Mouse (Mus musculus) lung, adult 2 months (tissue): ENCODE data around the gene Hsd17b3. TPM values are rescaled to one million over a fixed set of nuclear protein-coding genes. Genes with fewer than 3 reads are reported as not detected.
"Not testable (repeated sequence)": the region's sequence is repeated elsewhere in the genome, so short reads cannot be mapped to it uniquely, and the experiment has no call there.

Experiments used
- DNase-seq: peaks from one replicate; pipeline ENCODE4 v3.0.0; 2022
- H3K4me1 ChIP-seq: fragments of 200-500 bp; 2 replicates; pipeline ENCODE4 v1.6.1; 2011; ENCODE audit warnings: low read length; ENCODE audit not compliant: control insufficient read depth, insufficient read depth
- H3K4me3 ChIP-seq: fragments of 200-500 bp; replicated peaks from 2 replicates; pipeline ENCODE3; 2011; ENCODE audit warnings: low read depth, mild to moderate bottlenecking, control low read depth, low read length; ENCODE audit errors: extremely low read depth
- CTCF ChIP-seq: fragments of 200-500 bp; IDR thresholded peaks from 2 replicates; pipeline ENCODE4 v1.5.1; 2011; ENCODE audit warnings: mild to moderate bottlenecking, low read length, control low read depth; ENCODE audit not compliant: insufficient read depth
- POLR2A ChIP-seq: fragments of 200-500 bp; IDR thresholded peaks from 2 replicates; pipeline ENCODE4 v1.6.1; 2011; ENCODE audit warnings: low read depth, mild to moderate bottlenecking, control low read depth, low read length, borderline replicate concordance; ENCODE audit errors: extremely low read depth
- WGBS: fragments of 180-500 bp; shearing (Covaris S2); methylation state at CpG from one replicate; pipeline ENCODE4 v1.1.7; 2018; 5-methylcytosine and 5-hydroxymethylcytosine counted together
- polyA plus RNA-seq: library from polyadenylated mRNA; depleted of rRNA; stranded (reverse); fragments of >200 nt; gene quantifications from 2 replicates; pipeline ENCODE4 v1.2.3, GENCODE M21; 2012

Hsd17b3 gene
- polyA plus RNA-seq, 1 experiment, result not detected

DNA sequence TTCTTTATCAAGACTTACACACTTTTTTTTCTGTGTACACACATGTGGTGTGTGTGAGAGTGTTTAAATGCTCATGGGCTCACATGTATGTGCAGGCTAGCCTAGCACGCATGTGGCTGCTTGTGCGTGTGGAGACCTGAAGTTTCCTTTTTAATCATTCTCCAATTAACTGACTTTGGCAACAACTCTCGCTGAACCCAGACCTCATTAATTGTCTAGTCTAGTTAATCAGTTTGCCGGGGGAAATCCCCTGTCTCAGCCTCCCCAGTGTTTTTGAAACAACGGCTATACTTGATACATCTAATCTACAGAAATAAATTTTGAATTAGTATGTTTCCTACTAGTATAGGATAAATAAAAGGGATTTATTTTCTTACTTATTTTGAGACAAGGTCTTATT, 3.0 kb downstream of the Hsd17b3 start:
- TF ChIP-seq POLR2A (no peak), CTCF (no peak)
- DNase-seq, result no peak
- Histone ChIP-seq H3K4me1 (no peaks in the 10 kb centered on the region), H3K4me3 (no peak overlapping the region)
- 89% methylated on average over 5 of the region's 5 CpGs for WGBS

DNA sequence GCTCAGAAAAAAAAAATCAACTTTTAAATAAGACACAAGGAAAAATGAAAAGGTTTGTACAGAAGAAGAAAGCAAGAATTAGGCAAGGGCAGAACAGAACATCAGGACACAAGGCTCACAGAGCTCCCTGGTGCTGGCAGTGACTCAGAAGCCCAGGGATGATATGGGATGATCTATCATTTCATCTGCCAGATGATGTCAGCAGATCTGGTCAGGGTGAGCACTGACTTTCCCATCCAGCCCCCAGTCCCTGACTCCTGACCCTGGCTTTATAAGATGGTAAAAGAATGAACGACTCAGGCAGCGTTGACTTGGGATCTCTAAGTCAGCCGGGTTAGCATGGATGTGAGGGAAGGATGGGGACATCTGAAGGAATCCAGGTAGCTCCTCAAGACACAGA, 5.7 kb downstream of the Hsd17b3 start:
- TF ChIP-seq CTCF (no peak), POLR2A (no peak)
- no peak overlapping the region for H3K4me3 ChIP-seq
- 78% methylated on average over 3 of the region's 3 CpGs for WGBS

DNA sequence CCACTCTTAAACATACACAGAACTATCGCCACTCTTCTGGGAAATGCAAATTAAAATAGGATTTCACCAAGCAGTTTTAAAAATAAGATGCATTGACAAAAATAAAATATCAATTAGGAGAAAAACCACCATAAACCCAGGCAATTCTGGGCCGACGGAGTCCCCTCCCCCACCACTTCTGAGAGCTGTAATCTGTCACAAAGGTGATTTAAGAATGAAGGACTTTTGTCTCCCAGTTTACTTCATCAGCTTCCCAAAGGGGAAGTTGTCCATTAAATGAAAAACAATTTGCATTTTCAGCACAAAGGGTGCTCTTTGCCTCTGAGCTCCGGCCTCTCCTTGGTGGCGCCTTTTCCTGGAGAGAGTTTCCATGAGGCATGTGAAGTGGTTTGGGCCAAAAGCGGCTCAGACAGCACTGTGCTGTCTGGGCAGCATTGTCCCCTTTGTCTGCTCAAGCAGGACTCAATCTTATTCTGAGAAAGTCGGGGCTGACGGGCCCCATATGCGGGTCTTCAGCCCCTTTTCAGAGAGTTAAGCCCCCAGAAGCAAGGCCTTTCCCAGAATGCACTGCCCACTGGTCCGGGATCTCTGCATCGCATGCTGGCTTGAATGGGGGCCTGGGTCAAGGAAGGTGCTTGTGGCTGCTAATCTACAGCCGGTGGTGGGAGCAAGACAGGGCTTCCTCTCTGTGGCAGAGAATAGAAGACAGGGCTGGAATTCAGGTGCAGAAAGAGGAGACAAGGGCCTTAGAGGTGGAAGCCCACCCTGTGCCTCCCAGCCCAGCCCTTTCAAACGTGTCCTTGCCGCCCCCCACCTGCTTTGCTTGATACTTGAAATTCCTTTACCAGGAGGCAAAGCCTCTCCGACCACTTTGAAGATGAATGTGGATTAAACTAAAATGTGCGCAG, 7.8 kb downstream of the Hsd17b3 start:
- H3K4me1 ChIP-seq, result no peaks in the 10 kb centered on the region
- DNase-seq, result no peak
- no peak overlapping the region for H3K4me3 ChIP-seq
- no peak for TF ChIP-seq POLR2A
- TF ChIP-seq CTCF, result no peak
- 47% methylated on average over 16 of the region's 16 CpGs for WGBS

More for the DNA sequence above, 5.7 kb downstream of the Hsd17b3 start:
- DNase-seq, result no peak
- H3K4me1 ChIP-seq, result no peaks in the 10 kb centered on the region

DNA sequence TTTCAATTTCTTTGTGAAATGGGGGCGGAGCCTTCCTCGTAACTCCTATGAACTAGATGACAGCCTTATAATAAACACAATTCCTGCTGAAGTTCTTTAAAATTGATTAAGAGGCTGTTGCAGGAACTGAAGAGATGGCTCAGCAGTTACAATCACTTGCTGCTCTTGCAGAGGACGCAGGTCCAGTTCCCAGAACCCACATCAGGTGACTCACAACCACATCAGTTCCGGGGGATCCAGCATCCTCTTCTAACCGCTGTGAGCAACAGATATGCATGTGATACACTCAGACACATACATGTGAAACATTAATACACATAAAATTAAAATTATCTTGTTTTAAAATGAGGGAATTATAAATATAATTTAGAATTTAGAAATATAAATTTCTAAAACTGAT, 11.4 kb downstream of the Hsd17b3 start:
- Histone ChIP-seq H3K4me3 (no peak overlapping the region), H3K4me1 (no peaks in the 10 kb centered on the region)
- TF ChIP-seq CTCF, result no peak
- no peak for TF ChIP-seq POLR2A
- WGBS, result 74% methylated on average over 5 of the region's 5 CpGs
- DNase-seq, result no peak

DNA sequence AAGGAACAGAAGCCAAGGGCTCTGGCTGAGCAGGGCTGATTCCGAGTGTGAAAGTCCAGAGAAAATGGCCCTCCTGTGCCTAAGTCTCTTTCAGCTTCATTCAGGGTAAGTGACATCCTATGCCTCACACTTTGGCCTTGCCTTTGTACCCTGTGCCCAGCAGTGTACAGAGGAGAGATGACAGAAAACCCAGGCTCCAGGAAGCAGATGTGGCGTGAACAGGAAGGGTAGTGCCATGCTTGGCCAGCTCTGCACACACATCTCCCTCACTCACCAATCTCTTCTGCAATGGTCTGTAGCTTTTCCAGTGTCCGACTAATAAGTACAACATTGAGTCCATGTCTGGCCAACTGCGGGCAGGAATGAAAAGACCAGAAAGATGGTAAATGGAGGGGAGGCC, 13.0 kb downstream of the Hsd17b3 start:
- no peak for TF ChIP-seq CTCF
- no peak for TF ChIP-seq POLR2A
- WGBS, result 78% methylated on average over 4 of the region's 4 CpGs
- no peak for DNase-seq
- H3K4me3 ChIP-seq, result no peak overlapping the region
- no peaks in the 10 kb centered on the region for H3K4me1 ChIP-seq

DNA sequence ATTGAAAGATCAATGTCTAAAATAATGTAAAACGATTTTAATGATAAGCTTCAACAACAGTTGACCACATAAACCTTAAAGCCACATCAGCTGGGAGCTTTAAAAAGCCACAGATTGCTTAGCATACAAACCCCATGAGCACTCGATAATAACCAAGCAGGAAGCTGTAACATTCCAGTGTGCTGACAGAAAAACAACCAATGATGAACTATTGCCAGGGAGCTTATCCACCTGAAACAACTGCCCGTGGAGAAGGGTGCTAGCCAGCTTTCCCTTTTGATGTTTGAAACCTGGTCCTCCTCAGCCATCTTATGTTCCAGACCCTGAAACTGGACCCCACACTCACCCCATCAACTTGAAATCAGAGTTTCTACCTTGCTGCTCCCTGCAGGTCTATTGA, 22.4 kb downstream of the Hsd17b3 start:
- TF ChIP-seq CTCF (no peak), POLR2A (no peak)

DNA sequence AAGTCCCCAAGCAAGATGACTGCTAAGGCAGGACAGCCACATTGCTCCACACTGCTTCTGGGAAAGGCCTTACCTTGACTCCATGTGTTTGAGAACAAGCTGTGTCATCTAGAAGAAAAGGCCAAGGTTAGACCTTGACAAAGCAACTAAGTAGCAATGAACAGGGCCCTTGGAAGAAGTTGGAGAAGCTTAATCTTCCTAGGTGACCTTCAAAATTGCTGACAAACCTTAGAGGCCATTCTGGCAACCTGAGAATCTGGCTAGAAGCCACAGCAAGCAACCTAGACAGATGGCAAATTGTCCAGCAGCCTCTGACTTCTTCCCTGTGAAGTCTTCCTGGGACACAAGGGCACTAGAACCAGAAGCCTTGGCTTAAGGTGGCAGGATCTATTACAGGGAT, 24.8 kb downstream of the Hsd17b3 start:
- DNase-seq, result no peak
- TF ChIP-seq POLR2A (no peak), CTCF (no peak)
- no peaks in the 10 kb centered on the region for H3K4me1 ChIP-seq

More for the DNA sequence above, 22.4 kb downstream of the Hsd17b3 start:
- Histone ChIP-seq H3K4me3 (no peak overlapping the region), H3K4me1 (no peaks in the 10 kb centered on the region)
- no peak for DNase-seq
- WGBS, result 19% methylated on average over 3 of the region's 3 CpGs

DNA sequence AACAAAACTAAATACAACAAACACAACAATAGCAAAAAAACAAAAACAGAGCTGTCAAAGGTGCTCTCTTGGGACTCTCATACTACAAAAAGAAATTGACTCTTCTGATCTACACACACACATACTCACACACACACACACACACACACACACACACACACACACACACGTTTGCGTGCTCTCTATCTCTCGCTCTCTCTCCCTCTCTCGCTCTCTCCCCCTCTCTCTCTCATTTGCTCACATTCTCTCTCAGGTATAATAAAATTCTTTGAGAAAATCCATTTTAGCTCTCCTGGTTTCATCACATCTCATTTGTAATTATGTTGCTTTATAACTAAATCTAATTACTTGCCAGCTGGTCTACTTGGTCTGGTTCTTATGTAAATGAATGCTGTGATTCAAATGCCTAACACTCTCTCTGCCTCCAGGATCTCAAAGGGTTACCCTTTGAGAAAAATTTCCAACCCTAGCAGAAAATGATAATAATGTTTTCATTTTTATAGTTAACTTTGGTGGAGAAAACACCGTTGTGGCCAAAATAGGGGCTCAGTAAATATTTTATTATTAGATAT, 28.0 kb downstream of the Hsd17b3 start:
- DNase-seq, result no peak
- Histone ChIP-seq H3K4me1 (no peaks in the 10 kb centered on the region), H3K4me3 (no peak overlapping the region)
- no peak for TF ChIP-seq POLR2A
- 86% methylated on average over 5 of the region's 5 CpGs for WGBS

More for the DNA sequence above, 24.8 kb downstream of the Hsd17b3 start:
- no peak overlapping the region for H3K4me3 ChIP-seq

DNA sequence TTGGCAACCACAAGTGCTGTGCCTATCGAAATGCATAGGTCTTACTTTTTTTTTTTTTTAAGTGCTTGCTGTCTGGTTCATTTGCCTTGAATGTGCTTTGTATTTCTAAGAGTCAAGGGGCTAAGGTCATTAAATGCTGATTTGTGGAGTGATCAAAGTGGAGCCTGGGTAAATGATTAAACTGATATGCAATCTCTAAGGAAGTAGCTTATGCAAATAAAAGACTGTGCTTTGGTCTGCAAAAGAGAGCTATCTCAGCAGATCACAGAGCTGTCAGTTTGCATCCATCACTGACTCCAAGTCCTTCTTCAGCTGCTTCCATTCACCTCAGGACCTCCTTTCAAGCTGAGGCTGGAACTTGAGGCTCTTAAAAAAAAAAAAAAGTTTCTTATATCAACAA, 35.1 kb downstream of the Hsd17b3 start:
- no peak for DNase-seq

DNA sequence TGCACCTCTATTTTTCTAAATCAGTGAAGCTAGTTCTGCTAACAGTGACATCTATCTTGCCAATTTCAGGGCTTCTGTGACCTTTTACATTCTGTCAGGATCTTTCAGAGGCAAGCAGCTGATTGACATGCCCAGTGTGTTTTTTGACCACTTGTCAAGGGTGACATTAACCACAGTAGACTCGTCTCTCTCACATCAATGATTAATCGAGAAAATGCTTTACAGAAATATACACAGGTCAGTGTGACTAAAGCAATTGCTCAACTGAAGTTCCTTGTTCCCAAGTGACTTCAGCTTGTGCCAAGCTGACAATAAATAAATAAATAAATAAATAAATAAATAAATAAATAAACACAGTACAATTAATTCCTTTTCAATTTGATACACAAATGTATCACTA, 36.7 kb downstream of the Hsd17b3 start:
- 72% methylated on average over 2 of the region's 2 CpGs for WGBS
- DNase-seq, H3K4me1 ChIP-seq: not testable (repeated sequence)

More for the DNA sequence above, 35.1 kb downstream of the Hsd17b3 start:
- 40% methylated on average over 1 of the region's 1 CpGs for WGBS
- no peak for TF ChIP-seq POLR2A
- no peak for TF ChIP-seq CTCF
- Histone ChIP-seq H3K4me1 (no peaks in the 10 kb centered on the region), H3K4me3 (no peak overlapping the region)

More for the DNA sequence above, 36.7 kb downstream of the Hsd17b3 start:
- H3K4me3 ChIP-seq, result not testable (repeated sequence)
